Mouse (Mus musculus): Measurements from ENCODE around the gene Sgk2. TPM values are rescaled to one million over a fixed set of nuclear protein-coding genes. Genes with fewer than 3 reads are reported as not detected.
"Not testable (repeated sequence)": the region's sequence is repeated elsewhere in the genome, so short reads cannot be mapped to it uniquely, and the experiment has no call there.

Gene Sgk2
- total and polyA plus RNA-seq, 3 experiments: not detected

GRCm38 (mm10) chr2:163055715-163056114 lies 68.6 kb downstream of the Sgk2 start:
- peak; percentile 18 for DNase-seq (ENCODE audit: low spot score)
- H3K4me1 ChIP-seq (ENCODE audit: insufficient read depth, low read depth, low read length): peaks cover 52% of the 10 kb centered on the region
- 0 out of 2 replicates have a peak, but pooled peaks have one; percentile 5 for ATAC-seq (ENCODE audit: extremely low read depth, insufficient number of reproducible peaks, low FRiP score, poor library complexity, severe bottlenecking)
- peaks cover 49% of the 10 kb centered on the region for H3K36me3 ChIP-seq (replicated peaks)
- H3K4me3 ChIP-seq (ENCODE audit: low read depth, low read length): peak overlapping the region; percentile 84
- no peaks in the 10 kb centered on the region for H3K9me3 ChIP-seq (replicated peaks)
- TF ChIP-seq POLR2AphosphoS5 (IDR thresholded peaks at IDR 0.05; ENCODE audit: insufficient replicate concordance, low read depth, low read length): no peak
- no peak for TF ChIP-seq GATA2 (IDR thresholded peaks at IDR 0.05; ENCODE audit: borderline replicate concordance, low read depth, low read length)
- no peak for TF ChIP-seq GATA1 (IDR thresholded peaks at IDR 0.05; ENCODE audit: borderline replicate concordance, low read length)
- TF ChIP-seq TAL1 (conservative IDR thresholded peaks at IDR 0.05; ENCODE audit: low read depth, low read length): no peak
- no peak for TF ChIP-seq CTCF (IDR thresholded peaks at IDR 0.05; ENCODE audit: low read depth, low read length)
- no peaks in the 10 kb centered on the region for H3K27me3 ChIP-seq (ENCODE audit: insufficient read depth, low read length)

- Histone ChIP-seq H3K27me3 (ENCODE audit: insufficient read depth, low read length) (no peaks in the 10 kb centered on the region), H3K9me3 (replicated peaks) (no peaks in the 10 kb centered on the region), H3K36me3 (replicated peaks) (peaks cover 55% of the 10 kb centered on the region), H3K4me3 (ENCODE audit: low read depth, low read length) (peak overlapping the region; percentile 42; the same call in 1 of the 2 replicates), H3K4me1 (ENCODE audit: insufficient read depth, low read depth, low read length) (peaks cover 61% of the 10 kb centered on the region)
- TF ChIP-seq TAL1 (conservative IDR thresholded peaks at IDR 0.05; ENCODE audit: low read depth, low read length): no peak
- TF ChIP-seq CTCF (IDR thresholded peaks at IDR 0.05; ENCODE audit: low read depth, low read length): no peak
- TF ChIP-seq GATA2 (IDR thresholded peaks at IDR 0.05; ENCODE audit: borderline replicate concordance, low read depth, low read length): no peak
- no peak for TF ChIP-seq POLR2AphosphoS5 (IDR thresholded peaks at IDR 0.05; ENCODE audit: insufficient replicate concordance, low read depth, low read length)
- no peak for TF ChIP-seq GATA1 (IDR thresholded peaks at IDR 0.05; ENCODE audit: borderline replicate concordance, low read length)
- ATAC-seq (ENCODE audit: extremely low read depth, insufficient number of reproducible peaks, low FRiP score, poor library complexity, severe bottlenecking): no peak
- no peak for DNase-seq (ENCODE audit: low spot score)
These were observed 69.5 kb downstream of the Sgk2 start for GRCm38 (mm10) chr2:163056584-163056983.

- DNase-seq (ENCODE audit: low spot score); H3K27me3 ChIP-seq (ENCODE audit: insufficient read depth, low read length); H3K9me3 ChIP-seq (replicated peaks); ATAC-seq (ENCODE audit: extremely low read depth, insufficient number of reproducible peaks, low FRiP score, poor library complexity, severe bottlenecking); H3K4me3 ChIP-seq (ENCODE audit: low read depth, low read length): not testable (repeated sequence)
- Histone ChIP-seq H3K36me3 (replicated peaks) (peaks cover 71% of the 10 kb centered on the region), H3K4me1 (ENCODE audit: insufficient read depth, low read depth, low read length) (peaks cover 62% of the 10 kb centered on the region)
These were observed 71.9 kb downstream of the Sgk2 start for GRCm38 (mm10) chr2:163058981-163059380.

- no peak for DNase-seq (ENCODE audit: low spot score)
- Histone ChIP-seq H3K4me3 (ENCODE audit: low read depth, low read length) (no peak overlapping the region), H3K27me3 (ENCODE audit: insufficient read depth, low read length) (no peaks in the 10 kb centered on the region), H3K36me3 (replicated peaks) (peaks cover 87% of the 10 kb centered on the region), H3K4me1 (ENCODE audit: insufficient read depth, low read depth, low read length) (peaks cover 55% of the 10 kb centered on the region), H3K9me3 (replicated peaks) (no peaks in the 10 kb centered on the region)
- no peak for ATAC-seq (ENCODE audit: extremely low read depth, insufficient number of reproducible peaks, low FRiP score, poor library complexity, severe bottlenecking)
- no peak for TF ChIP-seq POLR2AphosphoS5 (IDR thresholded peaks at IDR 0.05; ENCODE audit: insufficient replicate concordance, low read depth, low read length)
- TF ChIP-seq TAL1 (conservative IDR thresholded peaks at IDR 0.05; ENCODE audit: low read depth, low read length): no peak
- TF ChIP-seq GATA2 (IDR thresholded peaks at IDR 0.05; ENCODE audit: borderline replicate concordance, low read depth, low read length): no peak
- no peak for TF ChIP-seq GATA1 (IDR thresholded peaks at IDR 0.05; ENCODE audit: borderline replicate concordance, low read length)
- TF ChIP-seq CTCF (IDR thresholded peaks at IDR 0.05; ENCODE audit: low read depth, low read length): no peak
These were observed 73.5 kb downstream of the Sgk2 start for GRCm38 (mm10) chr2:163060630-163061029.

GRCm38 (mm10) chr2:163061203-163062118 lies 74.3 kb downstream of the Sgk2 start:
- peak overlapping the region; percentile 27; the same call in 1 of the 2 replicates for H3K4me3 ChIP-seq (ENCODE audit: low read depth, low read length)
- no peaks in the 10 kb centered on the region for H3K9me3 ChIP-seq (replicated peaks)
- no peaks in the 10 kb centered on the region for H3K27me3 ChIP-seq (ENCODE audit: insufficient read depth, low read length)
- no peak for TF ChIP-seq GATA2 (IDR thresholded peaks at IDR 0.05; ENCODE audit: borderline replicate concordance, low read depth, low read length)
- TF ChIP-seq GATA1 (IDR thresholded peaks at IDR 0.05; ENCODE audit: borderline replicate concordance, low read length): no peak
- TF ChIP-seq TAL1 (conservative IDR thresholded peaks at IDR 0.05; ENCODE audit: low read depth, low read length): no peak
- no peak for TF ChIP-seq CTCF (IDR thresholded peaks at IDR 0.05; ENCODE audit: low read depth, low read length)
- TF ChIP-seq POLR2AphosphoS5 (IDR thresholded peaks at IDR 0.05; ENCODE audit: insufficient replicate concordance, low read depth, low read length): no peak
- H3K36me3 ChIP-seq (replicated peaks): peaks cover 90% of the 10 kb centered on the region
- H3K4me1 ChIP-seq (ENCODE audit: insufficient read depth, low read depth, low read length): peaks cover 52% of the 10 kb centered on the region
- ATAC-seq (ENCODE audit: extremely low read depth, insufficient number of reproducible peaks, low FRiP score, poor library complexity, severe bottlenecking) (peak; percentile 82), DNase-seq (ENCODE audit: low spot score) (peak; percentile 56)

- no peak for ATAC-seq (ENCODE audit: extremely low read depth, insufficient number of reproducible peaks, low FRiP score, poor library complexity, severe bottlenecking)
- Histone ChIP-seq H3K36me3 (replicated peaks) (peaks cover 90% of the 10 kb centered on the region), H3K9me3 (replicated peaks) (no peaks in the 10 kb centered on the region), H3K4me1 (ENCODE audit: insufficient read depth, low read depth, low read length) (peaks cover 45% of the 10 kb centered on the region), H3K27me3 (ENCODE audit: insufficient read depth, low read length) (no peaks in the 10 kb centered on the region), H3K4me3 (ENCODE audit: low read depth, low read length) (no peak overlapping the region)
- DNase-seq (ENCODE audit: low spot score): no peak
- TF ChIP-seq GATA1 (IDR thresholded peaks at IDR 0.05; ENCODE audit: borderline replicate concordance, low read length) (no peak), TAL1 (conservative IDR thresholded peaks at IDR 0.05; ENCODE audit: low read depth, low read length) (no peak), CTCF (IDR thresholded peaks at IDR 0.05; ENCODE audit: low read depth, low read length) (no peak), GATA2 (IDR thresholded peaks at IDR 0.05; ENCODE audit: borderline replicate concordance, low read depth, low read length) (no peak), POLR2AphosphoS5 (IDR thresholded peaks at IDR 0.05; ENCODE audit: insufficient replicate concordance, low read depth, low read length) (no peak)
These were observed 75.0 kb downstream of the Sgk2 start for GRCm38 (mm10) chr2:163062119-163062508.

Other genes starting within 250 kb of the Sgk2 start
- gene Srsf6, start 55.8 kb upstream of the Sgk2 start, total RNA-seq (2014; fragmentation: Nextera tagmentation): 200 and 211 TPM in 2 replicates
- gene Srsf6, start 55.8 kb upstream of the Sgk2 start, total RNA-seq (2017): 210 and 218 TPM in 2 replicates
- gene Srsf6, start 55.8 kb upstream of the Sgk2 start, polyA plus RNA-seq (2012): 92.6 and 126 TPM in 2 replicates
- gene L3mbtl1, start 43.9 kb upstream of the Sgk2 start, total RNA-seq (2014; fragmentation: Nextera tagmentation): not detected in 2 replicates
- 0.23 TPM in 1 of 2 replicates, not detected in the other for gene L3mbtl1, start 43.9 kb upstream of the Sgk2 start, total RNA-seq (2017)
- gene L3mbtl1, start 43.9 kb upstream of the Sgk2 start, polyA plus RNA-seq (2012): not detected in 2 replicates
- gene Ift52, start 30.0 kb downstream of the Sgk2 start, total RNA-seq (2014; fragmentation: Nextera tagmentation): 40.9 and 43.8 TPM in 2 replicates
- 23.9 and 27.8 TPM in 2 replicates for gene Ift52, start 30.0 kb downstream of the Sgk2 start, total RNA-seq (2017)
- 4.6 and 6.4 TPM in 2 replicates for gene Ift52, start 30.0 kb downstream of the Sgk2 start, polyA plus RNA-seq (2012)
- gene Mybl2, start 67.4 kb downstream of the Sgk2 start, total RNA-seq (2014; fragmentation: Nextera tagmentation): 46.5 and 55.2 TPM in 2 replicates
- 37.6 and 43.8 TPM in 2 replicates for gene Mybl2, start 67.4 kb downstream of the Sgk2 start, total RNA-seq (2017)
- 105 and 122 TPM in 2 replicates for gene Mybl2, start 67.4 kb downstream of the Sgk2 start, polyA plus RNA-seq (2012)
- gene Gtsf1l, start 100.5 kb downstream of the Sgk2 start, total RNA-seq (2014; fragmentation: Nextera tagmentation): not detected in 2 replicates
- 0.38 TPM in 1 of 2 replicates, not detected in the other for gene Gtsf1l, start 100.5 kb downstream of the Sgk2 start, total RNA-seq (2017)
- gene Gtsf1l, start 100.5 kb downstream of the Sgk2 start, polyA plus RNA-seq (2012): not detected in 2 replicates
- not detected in 2 replicates for gene Tox2, start 215.8 kb downstream of the Sgk2 start, total RNA-seq (2014; fragmentation: Nextera tagmentation)
- gene Tox2, start 215.8 kb downstream of the Sgk2 start, total RNA-seq (2017): not detected in 2 replicates
- not detected in 2 replicates for gene Tox2, start 215.8 kb downstream of the Sgk2 start, polyA plus RNA-seq (2012)